9 mouse cellular contexts compared by ENCODE assay signal in genomic region chr2:132970772-132971173, GRCm38 (mm10). TPM values are rescaled to one million over a fixed set of nuclear protein-coding genes. Genes with fewer than 3 reads are reported as not detected.
DNase-seq lines count a peak whose midpoint lies in the region; ATAC-seq lines count a peak whose summit lies in the region.
"Had no signal": no experiment of that assay in that cellular context is flagged by ENCODE, and none has a peak within 500 bp of the region (broad histone marks: within the 10 kb centered on the region; RNA-seq: fewer than 3 reads in every experiment).

No protein-coding gene starts in this region.

- H3K4me3 ChIP-seq in kidney, embryonic 14.5 days (ENCODE audit: low read length) = no peak overlapping the region
- H3K4me3 ChIP-seq in kidney, embryonic 15.5 days (replicated peaks) = no peak overlapping the region
- no peak overlapping the region for H3K4me3 ChIP-seq in midbrain, embryonic 16.5 days (ENCODE audit: low read depth, low read length)
- no peak overlapping the region for H3K4me3 ChIP-seq in liver, embryonic 11.5 days (ENCODE audit: low read depth, low read length)
- H3K4me3 ChIP-seq: megakaryocyte, embryonic 14.5 days had no signal

- H3K27me3 ChIP-seq in kidney, embryonic 14.5 days (ENCODE audit: control insufficient read depth, insufficient read depth, low read length) = no peaks in the 10 kb centered on the region
- H3K27me3 ChIP-seq in kidney, embryonic 15.5 days = no peaks in the 10 kb centered on the region
- no peaks in the 10 kb centered on the region for H3K27me3 ChIP-seq in midbrain, embryonic 16.5 days (ENCODE audit: control insufficient read depth, insufficient read depth, low read depth, low read length)
- H3K27me3 ChIP-seq in liver, embryonic 11.5 days (replicated peaks; ENCODE audit: control insufficient read depth, insufficient read depth, low read length) = no peaks in the 10 kb centered on the region
- H3K27me3 ChIP-seq: megakaryocyte, embryonic 14.5 days had no signal

- no peak overlapping the region for H3K27ac ChIP-seq in kidney, embryonic 14.5 days (ENCODE audit: low read depth, low read length)
- no peak overlapping the region for H3K27ac ChIP-seq in kidney, embryonic 15.5 days
- H3K27ac ChIP-seq in midbrain, embryonic 16.5 days (ENCODE audit: low read length) = no peak overlapping the region
- H3K27ac ChIP-seq in liver, embryonic 11.5 days (ENCODE audit: low read depth, low read length) = no peak overlapping the region

- no peak overlapping the region for H3K9ac ChIP-seq in kidney, embryonic 14.5 days (ENCODE audit: low read depth, low read length)
- no peak overlapping the region for H3K9ac ChIP-seq in kidney, embryonic 15.5 days
- H3K9ac ChIP-seq in midbrain, embryonic 16.5 days (ENCODE audit: low read depth, low read length) = no peak overlapping the region
- H3K9ac ChIP-seq in liver, embryonic 11.5 days (ENCODE audit: low read depth, low read length) = no peak overlapping the region

- DNase-seq in kidney, adult 9 months = peak; percentile 50
- peak; percentile 94 for DNase-seq in Muller cell, postnatal 12 days (ENCODE audit: inconsistent ontology term)
- DNase-seq in embryo, embryonic 11 days = peak; percentile 63
- no peak for DNase-seq in spleen, postnatal 14 days (ENCODE audit: low spot score in 2 of 2)
- no peak for DNase-seq in liver, embryonic 11.5 days (ENCODE audit: low spot score)

- no peaks in the 10 kb centered on the region for H3K36me3 ChIP-seq in kidney, embryonic 14.5 days (ENCODE audit: control insufficient read depth, insufficient read depth, low read length)
- H3K36me3 ChIP-seq in kidney, embryonic 15.5 days = no peaks in the 10 kb centered on the region
- no peaks in the 10 kb centered on the region for H3K36me3 ChIP-seq in midbrain, embryonic 16.5 days (ENCODE audit: control insufficient read depth, insufficient read depth, low read length)
- H3K36me3 ChIP-seq in liver, embryonic 11.5 days (ENCODE audit: control insufficient read depth, insufficient read depth, low read length) = no peaks in the 10 kb centered on the region

- H3K4me2 ChIP-seq in kidney, embryonic 14.5 days (replicated peaks; ENCODE audit: low read depth, low read length) = no peak overlapping the region
- no peak overlapping the region for H3K4me2 ChIP-seq in kidney, embryonic 15.5 days
- H3K4me2 ChIP-seq in midbrain, embryonic 16.5 days (ENCODE audit: low read length) = no peak overlapping the region
- H3K4me2 ChIP-seq in liver, embryonic 11.5 days = no peak overlapping the region

- WGBS in kidney, embryonic 14.5 days = 28% methylated on average over 4 of the region's 4 CpGs
- WGBS in kidney, embryonic 15.5 days = 28% methylated on average over 4 of the region's 4 CpGs
- WGBS in midbrain, embryonic 16.5 days = 37% methylated on average over 4 of the region's 4 CpGs
- 29% methylated on average over 4 of the region's 4 CpGs for WGBS in liver, embryonic 11.5 days

- H3K4me1 ChIP-seq in kidney, embryonic 14.5 days (ENCODE audit: control insufficient read depth, insufficient read depth, low read length) = no peaks in the 10 kb centered on the region
- H3K4me1 ChIP-seq in kidney, embryonic 15.5 days = no peaks in the 10 kb centered on the region
- H3K4me1 ChIP-seq in midbrain, embryonic 16.5 days (ENCODE audit: control insufficient read depth, insufficient read depth, low read length) = no peaks in the 10 kb centered on the region
- H3K4me1 ChIP-seq in liver, embryonic 11.5 days (replicated peaks; ENCODE audit: control insufficient read depth, insufficient read depth, low read length) = no peaks in the 10 kb centered on the region
- H3K4me1 ChIP-seq: megakaryocyte, embryonic 14.5 days had no signal

- no peak for ATAC-seq in kidney, embryonic 14.5 days (ENCODE audit: low FRiP score, low TSS enrichment)
- peak; percentile 60; the same call in 1 of the 2 replicates for ATAC-seq in kidney, embryonic 15.5 days (replicated peaks; ENCODE audit: low FRiP score)
- peak; percentile 72 for ATAC-seq in midbrain, embryonic 16.5 days
- ATAC-seq in liver, embryonic 11.5 days (replicated peaks; ENCODE audit: low FRiP score) = no peak

- H3K9me3 ChIP-seq in kidney, embryonic 14.5 days (ENCODE audit: control insufficient read depth, low read length) = no peaks in the 10 kb centered on the region
- H3K9me3 ChIP-seq in kidney, embryonic 15.5 days (replicated peaks) = no peaks in the 10 kb centered on the region
- H3K9me3 ChIP-seq in midbrain, embryonic 16.5 days (replicated peaks; ENCODE audit: control insufficient read depth, low read length, poor library complexity, severe bottlenecking) = no peaks in the 10 kb centered on the region
- H3K9me3 ChIP-seq in liver, embryonic 11.5 days (ENCODE audit: control insufficient read depth, low read length) = no peaks in the 10 kb centered on the region
- H3K9me3 ChIP-seq: megakaryocyte, embryonic 14.5 days had no signal

RNA-seq across cellular contexts. Expression of gene Fermt1, which starts 25.1 kb away (rescaled TPM):
- 12.4 and 15.9 TPM in 2 replicates for polyA plus RNA-seq in kidney, embryonic 14.5 days (2014; fragmentation: Nextera tagmentation; extraction: Ambion mirVana)
- 14.9 and 16.2 TPM in 2 replicates for polyA plus RNA-seq in kidney, embryonic 15.5 days (2015; fragmentation: Nextera tagmentation; extraction: Ambion mirVana)
- not detected in 2 replicates for polyA plus RNA-seq in midbrain, embryonic 16.5 days (2015; fragmentation: Nextera tagmentation; extraction: Ambion mirVana)
- polyA plus RNA-seq in liver, embryonic 11.5 days (2014; fragmentation: Nextera tagmentation; extraction: Ambion mirVana) = 0.60 and 0.71 TPM in 2 replicates

Comparison
In these comparisons a context has a peak if more than half of its experiments do, and no peak if none do; other contexts are left out.
1. ATAC-seq: peak in kidney, embryonic 15.5 days (single experiment) and midbrain, embryonic 16.5 days (single experiment); none in kidney, embryonic 14.5 days (single experiment) and liver, embryonic 11.5 days (single experiment).
2. DNase-seq: peak in kidney, adult 9 months (single experiment), Muller cell, postnatal 12 days (single experiment) and embryo, embryonic 11 days (single experiment); none in spleen, postnatal 14 days (0 of 2) and liver, embryonic 11.5 days (single experiment).